Mouse (Mus musculus) megakaryocyte, embryonic 14.5 days (primary cell): ENCODE results near the gene Adarb1.

Source experiments
- FLI1 ChIP-seq: IDR thresholded peaks from 2 replicates; pipeline ENCODE4 v1.6.1; 2012; ENCODE audit warnings: low read length, inconsistent platforms, mixed read lengths
- GATA1 ChIP-seq: IDR thresholded peaks from 3 replicates; pipeline ENCODE4 v1.6.1; 2012; ENCODE audit warnings: mixed read lengths, low read length, inconsistent platforms, borderline replicate concordance

DNA sequence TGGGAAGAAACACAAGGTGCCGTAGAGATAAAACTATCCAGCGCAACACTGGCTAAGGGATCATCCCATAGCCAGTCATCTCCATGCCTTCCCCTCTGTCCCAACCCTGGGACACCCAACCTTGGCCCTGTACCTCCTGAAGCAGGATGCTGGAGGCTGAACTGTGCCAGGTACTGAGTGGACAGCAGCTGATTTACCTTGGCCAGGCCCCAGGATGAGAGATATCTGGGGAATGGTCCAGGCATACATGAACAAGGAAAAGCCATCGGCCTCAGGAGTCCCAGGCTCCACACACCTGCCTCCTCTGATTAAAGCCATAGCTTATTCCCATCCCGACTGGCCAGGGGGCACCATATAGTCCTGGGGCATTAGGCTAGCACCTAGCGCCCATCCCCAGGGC lies 171.0 kb downstream of the Adarb1 start:
- TF ChIP-seq GATA1, result no peak
- TF ChIP-seq FLI1, result no peak
